Mouse (Mus musculus) mesoderm, embryonic 11.5 days (tissue): ENCODE data around the gene Upf3b.
A peak's percentile ranks its signal among the peaks of the same experiment; 100 is the strongest.

Source experiments
- DNase-seq: peaks from one replicate; pipeline ENCODE4 v3.0.0-alpha.2; 2012; ENCODE audit warnings: low read depth, low spot score

The Upf3b gene

DNA sequence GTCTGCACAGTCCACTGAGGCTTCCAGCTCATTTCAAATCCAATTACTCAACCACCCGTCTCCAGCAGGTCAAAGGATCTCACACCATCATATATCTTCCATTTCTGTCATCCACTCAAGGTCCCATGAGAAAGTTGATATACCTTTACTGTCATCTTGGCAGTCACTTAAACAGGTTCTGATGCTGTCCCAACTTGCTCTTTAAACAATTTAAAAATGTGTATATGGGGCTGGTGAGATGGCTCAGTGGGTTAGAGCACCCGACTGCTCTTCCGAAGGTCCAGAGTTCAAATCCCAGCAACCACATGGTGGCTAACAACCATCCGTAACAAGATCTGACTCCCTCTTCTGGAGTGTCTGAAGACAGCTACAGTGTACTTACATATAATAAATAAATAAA, 29.8 kb downstream of the Upf3b start:
- peak; percentile 11 for DNase-seq

- DNase-seq: no peak
Measured at GRCm38 (mm10) chrX:37076651-37077050, 33.5 kb downstream of the Upf3b start.

DNA sequence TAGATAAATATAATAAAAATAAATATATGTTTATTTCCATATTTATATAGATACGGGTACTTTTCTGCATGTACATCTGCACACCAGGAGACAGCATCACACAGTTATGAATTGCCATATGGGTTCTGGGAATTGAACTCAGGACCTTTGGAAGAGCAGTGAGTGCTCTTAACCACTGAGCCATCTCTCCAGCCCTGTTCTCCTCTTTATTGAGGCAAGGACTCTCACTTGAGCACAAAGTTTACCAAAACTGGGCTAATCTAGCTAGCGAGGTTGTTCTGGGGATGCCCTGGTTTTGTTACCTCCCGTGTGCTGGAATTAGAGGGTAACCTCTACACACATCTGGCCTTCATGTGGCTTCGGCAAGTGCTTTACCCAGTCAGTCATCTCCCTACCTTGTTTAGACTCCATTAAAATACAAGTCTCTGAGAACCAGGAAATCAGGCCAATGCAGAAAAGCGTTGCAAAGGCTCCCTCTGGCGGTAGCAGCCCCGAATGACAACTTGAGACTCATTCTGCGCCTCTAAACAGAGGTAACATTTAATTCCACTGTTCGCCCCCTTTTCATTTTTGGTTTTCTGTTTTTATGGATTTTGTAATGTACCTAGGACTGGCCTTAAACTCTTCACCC, 35.7 kb downstream of the Upf3b start:
- peak; percentile 54 for DNase-seq

DNA sequence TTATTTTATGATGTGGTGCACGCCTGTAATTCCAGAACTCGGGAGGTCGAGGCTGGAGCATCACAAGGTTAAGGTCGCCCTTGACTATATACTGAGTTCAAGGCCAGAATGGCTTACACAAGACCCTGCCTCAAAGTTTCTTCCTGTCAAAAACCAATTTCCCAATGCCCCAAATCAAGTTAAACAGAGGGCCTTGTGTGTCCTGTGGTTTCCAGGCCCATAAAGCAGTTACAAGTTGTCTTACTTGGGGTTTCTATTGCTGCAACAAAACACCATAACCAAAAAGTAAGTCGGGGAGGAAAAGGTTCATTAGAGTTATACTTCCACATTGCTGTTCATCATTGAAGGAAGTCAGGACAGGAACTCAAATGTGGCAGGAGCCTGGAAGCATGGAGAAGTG, 41.4 kb downstream of the Upf3b start:
- no peak for DNase-seq

- DNase-seq: no peak
Measured at GRCm38 (mm10) chrX:37067299-37067698, 42.8 kb downstream of the Upf3b start.

GRCm38 (mm10) chrX:37063902-37064301, 46.2 kb downstream of the Upf3b start:
- no peak for DNase-seq

DNA sequence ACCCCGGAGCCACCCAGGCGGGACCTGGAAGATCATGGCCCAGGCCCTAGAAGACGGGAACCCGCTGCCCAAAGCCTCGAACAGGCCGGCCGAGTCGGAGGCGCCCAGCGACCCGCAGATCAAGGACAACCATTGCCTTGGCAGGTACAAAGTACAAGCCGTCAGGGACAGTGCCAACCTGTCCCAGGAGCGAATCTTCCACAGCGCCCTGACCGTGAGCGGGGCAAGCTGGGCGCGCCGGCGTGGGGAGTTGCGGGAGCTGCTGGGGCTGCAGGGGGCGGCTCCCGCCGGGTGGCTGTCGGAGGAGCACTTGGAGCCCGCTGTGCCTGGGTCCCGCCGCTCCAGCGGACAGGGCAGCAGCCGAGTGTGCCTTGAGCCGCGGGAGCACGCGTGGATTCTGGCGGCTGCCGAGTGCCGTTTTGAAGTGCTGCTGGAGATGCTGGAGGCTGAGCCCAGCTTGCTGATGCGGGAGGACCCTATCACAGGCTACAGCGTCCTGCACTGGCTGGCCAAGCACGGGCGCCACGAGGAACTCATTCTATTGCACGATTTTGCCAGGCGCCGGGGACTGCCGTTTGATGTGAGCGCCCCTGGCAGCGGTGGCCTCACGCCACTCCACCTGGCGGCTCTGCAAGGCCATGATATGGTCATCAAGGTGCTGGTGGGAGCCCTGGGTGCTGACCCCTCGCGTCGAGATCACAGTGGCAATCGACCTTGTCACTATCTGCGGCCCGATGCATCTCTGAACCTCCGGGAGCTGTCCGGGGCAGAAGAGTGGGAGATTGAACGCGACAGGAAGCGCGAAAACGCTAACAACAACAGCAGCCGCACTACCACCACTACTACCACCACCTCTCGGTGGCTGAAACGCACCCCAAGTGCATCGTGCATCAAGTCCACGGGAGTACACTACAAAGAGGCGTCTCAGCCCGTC, 61.0 kb downstream of the Upf3b start:
- DNase-seq: no peak

GRCm38 (mm10) chrX:37048066-37048889, 61.8 kb downstream of the Upf3b start, which contains the start of gene Sowahd:
Sowahd (plus strand) TSS chrX:37048845.
- no peak for DNase-seq

- peak; percentile 52 for DNase-seq
Measured at GRCm38 (mm10) chrX:37042726-37043125, 67.4 kb downstream of the Upf3b start.
